Mouse (Mus musculus): ENCODE measurements around the gene Lrrc3. TPM values are rescaled to one million over a fixed set of nuclear protein-coding genes. Genes with fewer than 3 reads are reported as not detected.

Gene Lrrc3
- polyA plus RNA-seq, 1 experiment: 5.6 TPM

GRCm38 (mm10) chr10:77882553-77882952, 19.8 kb downstream of the Lrrc3 start:
- Histone ChIP-seq H3K9me3 (replicated peaks; ENCODE audit: control insufficient read depth, insufficient read depth, low read length, poor library complexity, severe bottlenecking) (no peaks in the 10 kb centered on the region), H3K4me3 (ENCODE audit: low read depth, low read length) (no peak overlapping the region), H3K27me3 (ENCODE audit: control insufficient read depth, insufficient read depth, low read length, poor library complexity, severe bottlenecking) (no peaks in the 10 kb centered on the region), H3K9ac (ENCODE audit: low read depth, poor library complexity, severe bottlenecking) (no peak overlapping the region), H3K36me3 (ENCODE audit: control insufficient read depth, insufficient read depth, low read length, poor library complexity, severe bottlenecking) (no peaks in the 10 kb centered on the region), H3K4me1 (ENCODE audit: control insufficient read depth, insufficient read depth, low read length) (no peaks in the 10 kb centered on the region), H3K27ac (ENCODE audit: insufficient read depth, low read length) (no peak overlapping the region)
- TF ChIP-seq EP300 (IDR thresholded peaks at IDR 0.05; ENCODE audit: insufficient read depth, low read depth, low read length) (no peak), CTCF (IDR thresholded peaks at IDR 0.05; ENCODE audit: low read depth, low read length) (peak; percentile 29), POLR2A (IDR thresholded peaks at IDR 0.05; ENCODE audit: insufficient read depth, low read length) (no peak)

- Histone ChIP-seq H3K9me3 (replicated peaks; ENCODE audit: control insufficient read depth, insufficient read depth, low read length, poor library complexity, severe bottlenecking) (no peaks in the 10 kb centered on the region), H3K4me1 (ENCODE audit: control insufficient read depth, insufficient read depth, low read length) (no peaks in the 10 kb centered on the region), H3K9ac (ENCODE audit: low read depth, poor library complexity, severe bottlenecking) (no peak overlapping the region)
Observed at GRCm38 (mm10) chr10:77880305-77880704, 22.0 kb downstream of the Lrrc3 start.

DNA sequence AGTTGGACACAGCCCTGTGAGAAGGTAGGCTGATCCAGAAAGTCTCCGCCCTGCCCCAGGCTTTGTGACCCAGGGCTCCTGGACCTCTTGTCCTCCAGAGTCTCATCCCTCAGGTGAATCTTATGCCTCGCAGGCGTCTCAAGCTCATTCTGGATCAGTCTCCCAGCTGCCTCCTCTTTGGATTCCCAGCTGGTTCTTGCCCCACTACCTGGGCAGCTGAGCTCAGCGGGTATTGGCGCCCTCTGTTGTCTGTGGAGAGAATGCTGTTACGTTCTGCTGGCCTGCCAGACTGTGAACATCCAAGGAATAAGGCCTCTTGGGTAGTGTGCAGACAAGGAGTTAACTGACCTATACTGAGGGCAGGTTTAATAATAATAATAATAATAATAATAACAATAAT, 23.4 kb downstream of the Lrrc3 start:
- Histone ChIP-seq H3K9me3 (replicated peaks; ENCODE audit: control insufficient read depth, insufficient read depth, low read length, poor library complexity, severe bottlenecking) (no peaks in the 10 kb centered on the region), H3K4me3 (ENCODE audit: low read depth, low read length) (no peak overlapping the region), H3K36me3 (ENCODE audit: control insufficient read depth, insufficient read depth, low read length, poor library complexity, severe bottlenecking) (no peaks in the 10 kb centered on the region), H3K9ac (ENCODE audit: low read depth, poor library complexity, severe bottlenecking) (no peak overlapping the region), H3K27me3 (ENCODE audit: control insufficient read depth, insufficient read depth, low read length, poor library complexity, severe bottlenecking) (no peaks in the 10 kb centered on the region), H3K27ac (ENCODE audit: insufficient read depth, low read length) (no peak overlapping the region), H3K4me1 (ENCODE audit: control insufficient read depth, insufficient read depth, low read length) (no peaks in the 10 kb centered on the region)
- TF ChIP-seq POLR2A (IDR thresholded peaks at IDR 0.05; ENCODE audit: insufficient read depth, low read length) (no peak), CTCF (IDR thresholded peaks at IDR 0.05; ENCODE audit: low read depth, low read length) (peak; percentile 70), EP300 (IDR thresholded peaks at IDR 0.05; ENCODE audit: insufficient read depth, low read depth, low read length) (no peak)

More at GRCm38 (mm10) chr10:77880305-77880704, 22.0 kb downstream of the Lrrc3 start:
- TF ChIP-seq POLR2A (IDR thresholded peaks at IDR 0.05; ENCODE audit: insufficient read depth, low read length) (no peak), CTCF (IDR thresholded peaks at IDR 0.05; ENCODE audit: low read depth, low read length) (no peak), EP300 (IDR thresholded peaks at IDR 0.05; ENCODE audit: insufficient read depth, low read depth, low read length) (no peak)
- Histone ChIP-seq H3K36me3 (ENCODE audit: control insufficient read depth, insufficient read depth, low read length, poor library complexity, severe bottlenecking) (no peaks in the 10 kb centered on the region), H3K27me3 (ENCODE audit: control insufficient read depth, insufficient read depth, low read length, poor library complexity, severe bottlenecking) (no peaks in the 10 kb centered on the region), H3K4me3 (ENCODE audit: low read depth, low read length) (no peak overlapping the region), H3K27ac (ENCODE audit: insufficient read depth, low read length) (no peak overlapping the region)

GRCm38 (mm10) chr10:77869651-77870050, 32.7 kb downstream of the Lrrc3 start:
- H3K9me3 ChIP-seq (replicated peaks; ENCODE audit: control insufficient read depth, insufficient read depth, low read length, poor library complexity, severe bottlenecking): no peaks in the 10 kb centered on the region
- no peaks in the 10 kb centered on the region for H3K36me3 ChIP-seq (ENCODE audit: control insufficient read depth, insufficient read depth, low read length, poor library complexity, severe bottlenecking)
- no peak overlapping the region for H3K27ac ChIP-seq (ENCODE audit: insufficient read depth, low read length)
- H3K4me3 ChIP-seq (ENCODE audit: low read depth, low read length): no peak overlapping the region
- no peak overlapping the region for H3K9ac ChIP-seq (ENCODE audit: low read depth, poor library complexity, severe bottlenecking)
- H3K4me1 ChIP-seq (ENCODE audit: control insufficient read depth, insufficient read depth, low read length): no peaks in the 10 kb centered on the region
- no peak for TF ChIP-seq CTCF (IDR thresholded peaks at IDR 0.05; ENCODE audit: low read depth, low read length)
- TF ChIP-seq EP300 (IDR thresholded peaks at IDR 0.05; ENCODE audit: insufficient read depth, low read depth, low read length): no peak
- no peak for TF ChIP-seq POLR2A (IDR thresholded peaks at IDR 0.05; ENCODE audit: insufficient read depth, low read length)
- H3K27me3 ChIP-seq (ENCODE audit: control insufficient read depth, insufficient read depth, low read length, poor library complexity, severe bottlenecking): no peaks in the 10 kb centered on the region

GRCm38 (mm10) chr10:77867546-77867945, 34.8 kb downstream of the Lrrc3 start:
- Histone ChIP-seq H3K36me3 (ENCODE audit: control insufficient read depth, insufficient read depth, low read length, poor library complexity, severe bottlenecking) (no peaks in the 10 kb centered on the region), H3K9ac (ENCODE audit: low read depth, poor library complexity, severe bottlenecking) (no peak overlapping the region), H3K27ac (ENCODE audit: insufficient read depth, low read length) (no peak overlapping the region), H3K4me1 (ENCODE audit: control insufficient read depth, insufficient read depth, low read length) (no peaks in the 10 kb centered on the region), H3K9me3 (replicated peaks; ENCODE audit: control insufficient read depth, insufficient read depth, low read length, poor library complexity, severe bottlenecking) (no peaks in the 10 kb centered on the region), H3K4me3 (ENCODE audit: low read depth, low read length) (no peak overlapping the region), H3K27me3 (ENCODE audit: control insufficient read depth, insufficient read depth, low read length, poor library complexity, severe bottlenecking) (no peaks in the 10 kb centered on the region)
- TF ChIP-seq CTCF (IDR thresholded peaks at IDR 0.05; ENCODE audit: low read depth, low read length): no peak
- TF ChIP-seq POLR2A (IDR thresholded peaks at IDR 0.05; ENCODE audit: insufficient read depth, low read length): no peak
- TF ChIP-seq EP300 (IDR thresholded peaks at IDR 0.05; ENCODE audit: insufficient read depth, low read depth, low read length): no peak

DNA sequence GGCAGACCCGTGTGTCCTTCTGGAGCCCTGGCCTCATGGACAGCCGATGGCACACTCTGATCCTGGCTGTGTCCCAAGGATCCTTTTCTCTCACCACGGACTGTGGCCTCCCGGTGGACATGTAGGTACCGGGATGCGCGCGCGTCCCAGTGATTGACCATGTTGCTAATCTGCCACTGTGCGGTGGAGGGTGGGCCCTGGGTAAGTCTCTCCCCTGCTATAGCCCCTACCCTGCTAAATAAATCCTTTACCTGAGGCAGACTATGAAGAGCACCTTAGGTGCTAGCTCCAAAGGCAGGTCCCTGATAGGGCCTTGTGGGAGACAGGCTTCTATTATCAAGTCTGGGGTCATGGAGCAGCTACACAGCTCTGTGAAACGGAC, 37.6 kb downstream of the Lrrc3 start:
- Histone ChIP-seq H3K27me3 (ENCODE audit: control insufficient read depth, insufficient read depth, low read length, poor library complexity, severe bottlenecking) (no peaks in the 10 kb centered on the region), H3K27ac (ENCODE audit: insufficient read depth, low read length) (no peak overlapping the region), H3K9me3 (replicated peaks; ENCODE audit: control insufficient read depth, insufficient read depth, low read length, poor library complexity, severe bottlenecking) (no peaks in the 10 kb centered on the region), H3K4me1 (ENCODE audit: control insufficient read depth, insufficient read depth, low read length) (no peaks in the 10 kb centered on the region), H3K4me3 (ENCODE audit: low read depth, low read length) (peak overlapping the region; percentile 69), H3K36me3 (ENCODE audit: control insufficient read depth, insufficient read depth, low read length, poor library complexity, severe bottlenecking) (no peaks in the 10 kb centered on the region), H3K9ac (ENCODE audit: low read depth, poor library complexity, severe bottlenecking) (peak overlapping the region; percentile 21; the same call in 1 of the 2 replicates)
- TF ChIP-seq POLR2A (IDR thresholded peaks at IDR 0.05; ENCODE audit: insufficient read depth, low read length) (no peak), EP300 (IDR thresholded peaks at IDR 0.05; ENCODE audit: insufficient read depth, low read depth, low read length) (no peak), CTCF (IDR thresholded peaks at IDR 0.05; ENCODE audit: low read depth, low read length) (no peak)
